Mouse (Mus musculus) hindbrain, embryonic 13.5 days (tissue): Measurements from ENCODE around the gene Tead2. TPM values are rescaled to one million over a fixed set of nuclear protein-coding genes. Genes with fewer than 3 reads are reported as not detected.

ENCODE experiments used
- ATAC-seq: fragments of 200-750 bp; cut with Nextera tagmentation; 2 replicates; pipeline ENCODE4 v1.8.0; 2017; ENCODE audit warnings: moderate TSS enrichment; ENCODE audit not compliant: low FRiP score
- H3K27ac ChIP-seq: fragments of 300-500 bp; sonication (generic); 2 replicates; pipeline ENCODE4 v1.5.1; 2015; ENCODE audit warnings: inconsistent platforms, mild to moderate bottlenecking, moderate library complexity
- H3K27me3 ChIP-seq: fragments of 300-500 bp; sonication (generic); 2 replicates; pipeline ENCODE4 v1.6.1; 2015; ENCODE audit warnings: mild to moderate bottlenecking, inconsistent platforms
- H3K36me3 ChIP-seq: fragments of 300-500 bp; sonication (generic); 2 replicates; pipeline ENCODE4 v1.6.1; 2015; ENCODE audit warnings: mild to moderate bottlenecking, inconsistent platforms
- H3K4me1 ChIP-seq: fragments of 300-500 bp; sonication (generic); replicated peaks from 2 replicates; pipeline ENCODE4 v1.6.1; 2015; ENCODE audit warnings: inconsistent platforms
- H3K4me2 ChIP-seq: fragments of 300-500 bp; sonication (generic); 2 replicates; pipeline ENCODE4 v1.6.1; 2015; ENCODE audit warnings: inconsistent platforms, mild to moderate bottlenecking, moderate library complexity
- H3K4me3 ChIP-seq: fragments of 300-500 bp; sonication (generic); 2 replicates; pipeline ENCODE4 v1.5.1; 2015; ENCODE audit warnings: mild to moderate bottlenecking, inconsistent platforms
- H3K9ac ChIP-seq: fragments of 300-500 bp; sonication (generic); 2 replicates; pipeline ENCODE4 v1.6.1; 2015; ENCODE audit warnings: mild to moderate bottlenecking, inconsistent platforms
- H3K9me3 ChIP-seq: fragments of 300-500 bp; sonication (generic); 2 replicates; pipeline ENCODE4 v1.6.1; 2016; ENCODE audit warnings: inconsistent platforms
- WGBS: fragments of 180-500 bp; shearing (Covaris S2); methylation state at CpG from one replicate; pipeline ENCODE4 v1.1.7; 2015; 5-methylcytosine and 5-hydroxymethylcytosine counted together
- polyA plus RNA-seq: library from polyadenylated mRNA; unstranded; fragments of >200 nt; fragmentation: Nextera tagmentation; extraction: Ambion mirVana; gene quantifications from 2 replicates; pipeline ENCODE4 v1.2.1, GENCODE M21; 2015

The Tead2 gene
- polyA plus RNA-seq, 1 experiment from 2014 or later, result 79.2 TPM

DNA sequence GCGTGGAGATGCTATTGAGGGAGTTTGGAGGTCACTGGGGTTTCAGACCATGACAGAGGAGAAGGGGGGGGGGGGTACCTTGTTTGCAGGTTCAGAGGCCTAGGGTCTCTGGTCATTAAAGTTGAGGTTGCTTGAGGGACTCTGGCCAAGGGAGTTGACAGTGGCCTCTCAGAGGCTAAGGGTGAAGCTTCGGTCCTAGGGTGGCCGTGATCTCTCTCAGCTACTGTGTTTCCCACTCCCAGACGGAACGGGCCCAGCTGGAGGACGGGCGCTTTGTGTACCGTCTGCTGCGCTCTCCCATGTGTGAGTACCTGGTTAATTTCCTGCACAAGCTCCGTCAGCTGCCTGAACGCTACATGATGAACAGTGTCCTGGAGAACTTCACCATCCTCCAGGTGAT is 16.4 kb downstream of the Tead2 start:
- Histone ChIP-seq H3K9ac (no peak overlapping the region), H3K4me2 (no peak overlapping the region), H3K27ac (no peak overlapping the region), H3K27me3 (peaks cover 30% of the 10 kb centered on the region), H3K4me3 (no peak overlapping the region), H3K36me3 (peaks cover 41% of the 10 kb centered on the region), H3K4me1 (peaks cover 31% of the 10 kb centered on the region), H3K9me3 (no peaks in the 10 kb centered on the region)
- ATAC-seq, result no peak
- 86% methylated on average over 11 of the region's 11 CpGs for WGBS

DNA sequence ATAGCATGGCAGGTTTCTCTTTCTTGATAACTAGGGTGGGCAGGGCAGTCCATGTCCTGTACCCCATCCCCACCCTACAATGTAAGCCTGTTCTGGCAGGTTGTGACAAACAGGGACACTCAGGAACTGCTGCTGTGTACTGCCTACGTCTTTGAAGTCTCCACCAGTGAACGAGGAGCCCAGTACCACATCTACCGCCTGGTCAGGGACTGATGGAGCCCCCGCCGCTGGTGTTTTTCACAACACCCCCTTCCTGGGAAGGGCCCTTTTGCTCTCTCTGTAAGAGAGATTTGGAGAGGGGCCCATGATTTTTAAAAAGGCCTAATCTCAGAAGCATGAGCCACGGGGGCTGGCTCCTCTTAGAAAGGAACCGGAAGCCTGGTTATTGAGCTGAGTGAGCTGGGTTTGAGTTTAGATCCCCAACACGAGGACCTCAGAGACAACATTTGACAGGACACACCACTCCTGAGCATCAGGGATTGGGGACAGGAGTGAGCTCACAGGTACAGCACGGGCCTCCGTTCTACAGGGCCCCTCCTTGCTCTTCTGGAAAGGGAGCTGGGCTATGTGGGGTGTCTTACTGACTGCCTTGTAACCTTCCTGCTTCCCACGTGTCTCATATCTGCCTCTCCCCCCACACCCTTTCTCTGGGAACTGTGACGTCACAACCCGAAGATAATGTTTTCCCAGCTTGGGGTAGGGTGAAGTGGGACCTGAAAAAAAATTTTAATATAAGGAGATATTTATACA is 17.3 kb downstream of the Tead2 start:
- H3K4me2 ChIP-seq, result no peak overlapping the region
- no peak overlapping the region for H3K4me3 ChIP-seq
- no peak for ATAC-seq
- peaks cover 31% of the 10 kb centered on the region for H3K4me1 ChIP-seq
- H3K9me3 ChIP-seq, result no peaks in the 10 kb centered on the region
- H3K27me3 ChIP-seq, result peaks cover 33% of the 10 kb centered on the region
- no peak overlapping the region for H3K27ac ChIP-seq
- peaks cover 39% of the 10 kb centered on the region for H3K36me3 ChIP-seq
- H3K9ac ChIP-seq, result peak overlapping the region; percentile 13; the same call in 1 of the 2 replicates
- WGBS, result 73% methylated on average over 13 of the region's 13 CpGs

DNA sequence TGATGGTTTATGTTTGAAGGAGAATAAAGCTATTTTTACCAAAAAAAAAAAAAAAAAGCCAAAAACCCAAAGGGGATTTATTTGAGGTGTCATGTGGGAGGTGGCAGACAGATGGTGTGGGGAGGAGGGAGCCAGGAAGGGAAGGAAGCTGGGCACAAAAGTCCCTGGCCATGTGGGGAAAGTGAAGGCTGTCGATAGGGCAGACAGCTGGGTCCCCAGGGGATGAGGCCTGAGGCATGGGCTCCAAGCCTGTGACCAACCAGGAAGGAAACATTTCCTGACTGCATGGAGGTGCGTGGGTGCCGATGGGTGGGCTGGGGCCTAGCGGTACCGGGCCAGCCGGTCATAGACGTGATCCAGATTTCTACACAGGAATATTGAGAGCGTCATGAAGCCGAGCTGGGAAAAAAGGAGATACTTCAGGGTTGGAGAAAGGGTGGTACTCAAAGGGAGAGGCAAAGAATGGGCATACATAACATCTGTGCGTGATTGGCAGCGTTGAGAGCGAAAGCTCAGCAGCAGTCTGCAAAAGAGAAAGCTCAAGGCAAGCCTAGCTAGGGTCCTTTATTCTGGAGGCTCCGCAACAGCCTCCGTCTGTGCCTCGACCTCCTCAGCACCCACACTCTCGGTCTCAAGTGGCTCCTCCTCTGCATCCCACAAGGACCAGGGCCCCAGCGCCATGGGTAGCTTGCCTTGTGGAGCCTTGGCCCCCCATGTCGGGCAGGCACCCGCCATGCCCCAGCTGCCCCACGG is 18.2 kb downstream of the Tead2 start:
- WGBS, result 24% methylated on average over 20 of the region's 20 CpGs
- peaks cover 31% of the 10 kb centered on the region for H3K4me1 ChIP-seq
- no peaks in the 10 kb centered on the region for H3K9me3 ChIP-seq
- H3K4me3 ChIP-seq, result no peak overlapping the region
- peaks cover 31% of the 10 kb centered on the region for H3K36me3 ChIP-seq
- ATAC-seq, result 0 out of 2 replicates have a peak, but pooled peaks have one; percentile 43
- no peak overlapping the region for H3K27ac ChIP-seq
- peak overlapping the region; percentile 34 for H3K4me2 ChIP-seq
- H3K9ac ChIP-seq, result no peak overlapping the region; the same call in 1 of the 2 replicates
- H3K27me3 ChIP-seq, result peaks cover 41% of the 10 kb centered on the region

DNA sequence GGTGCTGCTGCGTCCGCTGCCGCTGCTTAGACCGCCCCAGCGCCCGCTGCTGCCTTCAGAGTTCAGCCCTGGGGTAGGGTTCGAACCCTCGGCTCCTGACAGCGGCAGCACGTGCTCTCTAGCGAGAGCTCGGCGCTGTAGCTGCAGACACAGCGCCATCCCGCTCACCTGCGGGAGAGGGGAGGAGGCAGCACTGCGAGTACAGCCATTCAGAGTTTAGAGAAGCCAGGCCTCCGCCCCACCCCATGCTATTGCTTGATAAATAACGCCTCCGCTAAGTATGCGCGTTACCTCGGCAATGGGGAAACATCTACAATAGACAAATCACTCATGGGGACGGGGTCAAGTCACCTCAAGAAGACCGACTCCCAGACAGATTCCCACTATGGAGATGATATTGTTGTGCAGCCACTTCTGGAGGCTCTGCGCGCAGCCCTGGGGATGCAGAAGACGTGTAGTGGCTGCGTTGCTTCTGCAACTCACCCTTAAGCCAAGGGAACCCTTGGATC is 18.8 kb downstream of the Tead2 start:
- H3K4me2 ChIP-seq, result peak overlapping the region; percentile 34
- no peak overlapping the region for H3K27ac ChIP-seq
- no peak overlapping the region; the same call in 1 of the 2 replicates for H3K9ac ChIP-seq
- no peak for ATAC-seq
- 7% methylated on average over 29 of the region's 29 CpGs for WGBS
- H3K4me1 ChIP-seq, result peaks cover 31% of the 10 kb centered on the region
- H3K9me3 ChIP-seq, result no peaks in the 10 kb centered on the region
- H3K36me3 ChIP-seq, result peaks cover 25% of the 10 kb centered on the region
- no peak overlapping the region for H3K4me3 ChIP-seq
- peaks cover 47% of the 10 kb centered on the region for H3K27me3 ChIP-seq

DNA sequence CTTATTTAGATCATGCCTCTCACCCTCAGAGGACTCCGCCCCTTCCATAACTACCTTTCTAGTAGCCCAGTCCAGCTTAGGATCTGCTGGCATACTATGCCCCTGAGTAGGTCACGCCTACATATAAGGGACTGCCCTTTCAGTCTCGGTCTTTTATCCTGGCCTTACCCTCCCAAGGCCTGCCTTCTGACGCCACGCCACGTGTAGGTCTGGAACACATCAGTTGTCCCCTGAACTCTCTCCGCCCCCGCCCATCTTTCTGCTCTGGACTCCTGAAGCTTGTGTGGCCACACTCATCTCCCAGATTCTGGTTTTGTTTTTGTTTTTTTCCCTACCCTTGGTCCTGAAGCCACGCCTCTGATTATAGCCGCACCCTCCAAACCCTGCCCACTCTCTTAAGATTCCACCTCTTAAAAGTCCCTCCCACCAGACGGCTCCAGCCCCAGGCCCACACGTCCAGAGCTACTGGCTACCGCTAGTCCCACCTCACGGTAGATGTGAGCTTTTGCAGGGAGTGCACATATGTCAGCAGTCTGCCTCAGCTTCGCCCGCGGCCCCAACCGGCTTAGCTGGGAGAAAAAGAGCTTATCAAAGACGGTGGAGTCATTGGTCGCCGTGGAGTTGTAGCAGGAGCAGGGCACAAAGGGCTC is 19.5 kb downstream of the Tead2 start:
- H3K9me3 ChIP-seq, result no peaks in the 10 kb centered on the region
- WGBS, result 5% methylated on average over 21 of the region's 21 CpGs
- H3K27me3 ChIP-seq, result peaks cover 52% of the 10 kb centered on the region
- peak overlapping the region; percentile 9; the same call in 1 of the 2 replicates for H3K4me3 ChIP-seq
- H3K36me3 ChIP-seq, result peaks cover 20% of the 10 kb centered on the region; the same call in 1 of the 2 replicates
- ATAC-seq, result peak; percentile 65
- H3K9ac ChIP-seq, result peak overlapping the region; percentile 39; the same call in 1 of the 2 replicates
- 0 out of 2 replicates have a peak overlapping the region, but pooled peaks have one; percentile 30 for H3K27ac ChIP-seq
- peak overlapping the region; percentile 34 for H3K4me2 ChIP-seq
- peaks cover 31% of the 10 kb centered on the region for H3K4me1 ChIP-seq

DNA sequence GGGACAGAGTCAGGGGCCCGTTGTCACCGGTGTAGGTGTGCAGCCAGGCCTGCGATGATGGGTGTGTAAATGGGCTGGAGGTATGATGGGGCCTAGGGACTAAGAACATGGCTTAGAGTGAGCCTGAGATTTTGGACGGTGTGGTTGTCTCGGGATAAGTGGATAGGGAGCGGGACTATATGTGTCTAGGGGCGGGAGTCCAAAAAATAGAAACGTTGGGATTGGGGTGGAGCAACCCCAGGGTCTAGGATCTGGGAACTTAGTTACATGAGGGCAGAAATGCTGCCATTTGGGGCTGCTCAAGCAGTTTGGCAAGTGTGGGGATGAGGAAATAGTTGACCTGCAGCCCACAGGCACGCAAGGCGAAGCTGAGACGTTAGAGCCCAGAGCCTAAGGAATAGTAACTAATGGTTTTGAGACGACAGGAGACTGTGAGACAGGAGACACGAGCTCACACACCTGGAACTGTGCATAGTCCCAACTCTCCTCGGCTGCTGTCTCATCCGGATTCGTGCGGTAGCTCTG is 20.2 kb downstream of the Tead2 start:
- no peak for ATAC-seq
- H3K4me3 ChIP-seq, result peak overlapping the region; percentile 9; the same call in 1 of the 2 replicates
- WGBS, result 30% methylated on average over 17 of the region's 17 CpGs
- 0 out of 2 replicates have a peak overlapping the region, but pooled peaks have one; percentile 30 for H3K27ac ChIP-seq
- peak overlapping the region; percentile 34 for H3K4me2 ChIP-seq
- peaks cover 20% of the 10 kb centered on the region; the same call in 1 of the 2 replicates for H3K36me3 ChIP-seq
- peaks cover 35% of the 10 kb centered on the region for H3K4me1 ChIP-seq
- H3K9me3 ChIP-seq, result no peaks in the 10 kb centered on the region
- H3K9ac ChIP-seq, result peak overlapping the region; percentile 39; the same call in 1 of the 2 replicates
- peaks cover 57% of the 10 kb centered on the region for H3K27me3 ChIP-seq

DNA sequence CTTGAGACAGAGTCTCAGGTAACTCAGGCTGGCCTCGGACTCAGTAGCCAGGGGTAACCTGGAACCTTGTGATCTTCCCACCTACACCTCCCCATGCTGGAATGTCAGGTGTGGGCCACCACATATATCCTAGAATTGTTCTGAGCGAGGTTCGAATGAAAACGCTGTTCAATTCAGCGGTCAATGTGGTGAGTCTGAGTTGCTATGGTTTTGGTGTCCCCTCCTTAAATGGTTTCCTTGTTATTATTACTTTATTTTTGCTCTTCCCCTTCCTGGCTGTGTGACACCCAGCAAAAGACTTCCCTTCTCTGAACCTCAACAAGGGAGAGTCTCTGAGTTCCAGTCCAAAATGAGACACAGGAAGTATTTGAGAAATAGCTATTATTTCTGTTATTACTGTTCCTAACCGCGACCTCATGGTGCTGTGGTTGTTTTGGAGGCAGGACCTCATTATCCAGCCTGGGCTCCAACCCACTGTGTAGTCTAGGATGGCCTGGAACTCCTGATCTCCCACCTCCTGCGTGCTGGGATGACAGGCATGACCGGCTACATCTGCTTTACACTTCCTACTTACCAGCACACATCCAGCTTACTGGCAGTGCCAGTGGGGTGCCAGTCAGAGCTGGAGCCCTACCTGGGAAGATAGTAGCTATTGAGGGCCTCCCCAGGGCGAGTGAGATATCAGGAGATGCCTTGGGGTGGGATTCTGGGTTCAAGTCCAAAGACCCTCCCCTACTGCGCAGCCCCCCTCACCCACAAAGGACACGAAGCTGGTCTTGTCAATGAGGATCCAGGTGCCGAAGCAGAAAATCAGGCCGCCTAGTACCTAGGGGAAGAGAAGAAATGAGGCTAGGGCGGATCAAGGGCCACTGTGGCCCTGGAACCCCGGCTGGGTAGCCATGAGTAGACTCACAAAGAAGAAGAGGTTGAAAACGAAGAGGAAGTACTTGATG is 22.5 kb downstream of the Tead2 start:
- Histone ChIP-seq H3K4me3 (no peak overlapping the region), H3K27me3 (peaks cover 70% of the 10 kb centered on the region), H3K9ac (no peak overlapping the region; the same call in 1 of the 2 replicates), H3K4me2 (no peak overlapping the region), H3K4me1 (peaks cover 37% of the 10 kb centered on the region), H3K9me3 (no peaks in the 10 kb centered on the region), H3K27ac (no peak overlapping the region), H3K36me3 (0 out of 2 replicates have a peak, but pooled peaks cover 1% of the 10 kb centered on the region)
- WGBS, result 77% methylated on average over 17 of the region's 17 CpGs
- ATAC-seq, result no peak

DNA sequence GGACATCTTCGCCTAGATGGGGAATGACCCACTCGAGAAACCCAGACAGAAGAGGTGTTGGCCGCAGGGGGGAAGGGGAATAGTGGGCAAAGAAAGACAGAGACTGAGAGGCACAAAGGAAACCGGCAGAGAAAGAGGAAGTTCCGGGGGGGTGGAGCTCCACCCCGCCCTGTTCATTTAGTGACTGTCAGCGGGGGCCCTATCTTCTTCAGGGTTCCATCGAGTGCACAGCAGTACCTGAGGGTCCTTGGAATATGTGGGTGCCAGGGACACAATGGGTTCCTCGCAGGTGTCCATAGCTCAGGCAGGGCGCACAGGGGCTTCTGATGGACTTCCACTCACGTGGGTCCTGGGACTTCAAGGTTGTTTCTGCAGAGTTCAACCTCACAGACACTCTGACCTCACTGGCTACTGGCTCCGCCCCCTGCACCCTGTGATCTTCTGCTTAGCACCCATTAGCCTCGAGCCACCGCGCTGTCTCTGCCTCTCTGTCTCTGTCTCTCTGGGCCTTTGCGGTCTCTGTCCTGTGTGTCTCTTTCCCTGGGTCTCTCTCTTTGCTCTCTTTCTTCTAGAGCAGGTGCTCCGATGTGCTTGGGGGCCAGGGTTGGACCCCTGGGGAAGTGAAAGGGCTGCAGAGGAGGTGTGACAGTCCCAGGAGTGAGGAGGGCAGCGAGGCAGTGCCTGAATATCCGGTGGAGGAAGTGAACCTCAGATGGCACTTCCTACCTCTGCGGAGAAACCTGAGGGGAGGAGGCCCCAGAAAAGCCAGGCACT is 23.4 kb downstream of the Tead2 start, which contains the start of gene Cd37:
Gene Cd37 (minus strand): TSS at position 393 of the 774 bp plus-strand sequence.
- WGBS, result 37% methylated on average over 20 of the region's 20 CpGs
- no peak for ATAC-seq
- Histone ChIP-seq H3K36me3 (no peaks in the 10 kb centered on the region), H3K4me2 (no peak within 1 kb of the TSS), H3K27ac (no peak within 1 kb of the TSS), H3K9me3 (no peaks in the 10 kb centered on the region), H3K9ac (no peak within 1 kb of the TSS; the same call in 1 of the 2 replicates), H3K4me3 (no peak within 1 kb of the TSS), H3K4me1 (peaks cover 28% of the 10 kb centered on the region), H3K27me3 (peaks cover 67% of the 10 kb centered on the region)

DNA sequence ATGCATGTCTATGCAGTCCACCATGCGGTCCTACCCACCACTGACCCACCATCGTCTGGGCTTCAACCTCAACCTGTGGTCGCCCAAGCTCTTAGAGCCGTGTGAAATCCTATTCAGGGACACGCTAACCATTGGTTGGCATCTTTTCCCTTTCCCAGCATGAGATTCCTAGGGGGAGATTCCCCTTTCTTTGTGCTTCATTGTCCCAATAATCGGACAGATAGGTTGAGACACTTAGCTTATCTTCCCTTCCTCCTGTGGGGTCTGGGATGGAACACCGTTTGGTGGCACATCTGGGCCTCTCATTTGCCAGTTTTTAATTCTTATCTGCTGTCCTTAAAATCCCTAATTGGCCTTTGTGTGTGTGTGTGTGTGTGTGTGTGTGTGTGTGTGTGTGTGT is 24.6 kb downstream of the Tead2 start:
- H3K4me2 ChIP-seq, result peak overlapping the region; percentile 68; the same call in 1 of the 2 replicates
- no peak overlapping the region for H3K9ac ChIP-seq
- no peaks in the 10 kb centered on the region for H3K36me3 ChIP-seq
- H3K9me3 ChIP-seq, result no peaks in the 10 kb centered on the region
- 71% methylated on average over 7 of the region's 7 CpGs for WGBS
- no peak overlapping the region for H3K4me3 ChIP-seq
- ATAC-seq, result no peak
- peaks cover 16% of the 10 kb centered on the region for H3K4me1 ChIP-seq
- H3K27me3 ChIP-seq, result peaks cover 56% of the 10 kb centered on the region
- H3K27ac ChIP-seq, result no peak overlapping the region

DNA sequence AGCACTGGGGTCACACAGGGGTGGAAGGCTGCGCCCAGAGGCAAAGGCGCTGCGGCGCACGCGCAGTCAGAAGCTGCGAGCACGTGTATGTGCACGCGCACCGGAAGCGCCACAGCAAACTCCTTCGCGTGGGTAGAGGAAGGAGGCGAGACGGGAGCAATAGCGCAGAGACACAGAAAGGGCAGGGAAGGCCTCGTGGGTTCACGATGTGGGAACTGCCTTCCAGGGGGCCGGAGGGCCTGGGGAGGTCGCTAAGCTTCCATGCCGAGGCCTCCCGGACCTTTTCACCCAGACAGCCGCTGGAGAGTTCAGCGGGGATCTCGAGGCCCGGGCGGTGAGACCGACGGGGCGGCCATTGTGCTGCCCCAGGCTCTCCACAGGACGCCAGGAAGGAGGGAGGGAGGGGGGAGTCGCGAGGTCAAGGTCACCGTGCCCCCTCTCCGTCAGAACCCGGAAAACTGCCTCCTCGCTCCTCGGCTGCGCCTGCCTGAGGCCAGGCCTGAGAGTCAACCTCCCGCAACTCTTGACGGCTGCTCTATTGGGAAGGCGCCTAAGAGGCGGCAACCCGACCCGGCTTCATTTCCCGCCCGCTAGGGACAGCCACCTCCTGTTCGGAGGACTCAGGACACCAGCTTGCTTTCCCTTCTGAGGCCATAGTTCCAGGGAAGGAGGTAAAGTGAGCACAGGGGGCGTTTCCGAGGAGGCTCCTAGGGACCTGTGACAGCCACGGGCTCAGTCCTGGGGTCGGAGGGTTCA is 25.3 kb downstream of the Tead2 start, which contains the start of gene Slc6a16:
Gene Slc6a16 (plus strand): TSS at position 453 of the 756 bp plus-strand sequence.
- Histone ChIP-seq H3K27me3 (peaks cover 51% of the 10 kb centered on the region), H3K4me3 (peak within 1 kb of the TSS; percentile 42), H3K9me3 (no peaks in the 10 kb centered on the region), H3K4me2 (peak within 1 kb of the TSS; percentile 68), H3K4me1 (peaks cover 10% of the 10 kb centered on the region), H3K27ac (no peak within 1 kb of the TSS), H3K9ac (peak within 1 kb of the TSS; percentile 61), H3K36me3 (no peaks in the 10 kb centered on the region)
- WGBS, result 10% methylated on average over 53 of the region's 53 CpGs
- ATAC-seq, result peak; percentile 63; the same call in 1 of the 2 replicates
